Mouse (Mus musculus): ENCODE results near the gene Rbm33.

DNA sequence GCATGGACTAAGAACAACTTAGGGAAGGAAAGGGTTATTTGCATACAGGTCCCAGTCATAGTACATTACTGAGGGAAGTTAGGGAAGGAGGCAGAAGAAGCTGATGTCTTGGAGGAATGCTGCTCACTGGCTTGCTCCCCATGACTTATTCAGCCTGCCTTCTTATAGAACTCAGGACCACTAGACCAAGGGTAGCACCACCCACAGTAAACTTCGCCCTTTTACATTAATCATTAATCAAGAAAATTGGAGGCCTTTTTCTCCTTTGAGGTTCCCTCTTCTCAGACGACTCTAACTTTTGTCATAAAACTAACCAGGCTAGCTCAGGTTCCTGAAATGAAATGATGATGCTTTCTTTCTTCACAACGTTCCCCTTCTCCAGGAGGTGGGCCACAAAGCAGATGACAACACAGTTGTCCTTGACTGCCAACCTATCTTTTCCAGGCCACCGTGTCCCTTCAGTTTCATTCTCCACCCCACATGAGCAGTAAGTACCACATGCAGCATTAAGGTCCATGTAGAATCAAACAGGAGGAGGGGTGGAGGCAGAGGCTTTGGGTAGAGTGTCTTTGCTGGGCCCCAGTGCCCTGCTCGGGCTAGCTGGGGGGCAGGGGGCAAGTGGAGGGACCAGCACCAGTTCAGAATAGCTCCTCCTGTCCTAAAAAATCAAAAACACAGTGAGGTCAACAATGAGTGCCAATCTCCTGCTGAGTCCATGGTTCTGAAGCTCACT, 25.6 kb upstream of the Rbm33 start:
- TF ChIP-seq CTCF (IDR thresholded peaks at IDR 0.05): no peak
- TF ChIP-seq EP300 (IDR thresholded peaks at IDR 0.05): no peak
